Mouse (Mus musculus): ENCODE measurements around the gene Zxdc.
A peak's percentile ranks its signal among the peaks of the same experiment; 100 is the strongest.

Gene Zxdc

GRCm38 (mm10) chr6:90377708-90378107 lies 8.4 kb downstream of the Zxdc start:
- DNase-seq (ENCODE audit: low spot score) = no peak

- no peak for DNase-seq (ENCODE audit: low spot score)
Measured at GRCm38 (mm10) chr6:90381465-90381864, 12.2 kb downstream of the Zxdc start.

- no peak for DNase-seq (ENCODE audit: low spot score)
Measured at GRCm38 (mm10) chr6:90390629-90391028, 21.3 kb downstream of the Zxdc start.

- no peak for DNase-seq (ENCODE audit: low spot score)
Measured at GRCm38 (mm10) chr6:90393948-90394347, 24.7 kb downstream of the Zxdc start.

GRCm38 (mm10) chr6:90395751-90396150 lies 26.5 kb downstream of the Zxdc start:
- DNase-seq (ENCODE audit: low spot score) = no peak

GRCm38 (mm10) chr6:90397291-90397690 lies 28.0 kb downstream of the Zxdc start:
- DNase-seq (ENCODE audit: low spot score) = no peak

- DNase-seq (ENCODE audit: low spot score) = no peak
Measured at GRCm38 (mm10) chr6:90408632-90409031, 39.3 kb downstream of the Zxdc start.

GRCm38 (mm10) chr6:90410972-90411371 lies 41.7 kb downstream of the Zxdc start:
- DNase-seq (ENCODE audit: low spot score) = no peak

GRCm38 (mm10) chr6:90411926-90412325 lies 42.6 kb downstream of the Zxdc start:
- DNase-seq (ENCODE audit: low spot score) = no peak

GRCm38 (mm10) chr6:90422565-90422964 lies 53.3 kb downstream of the Zxdc start:
- peak; percentile 45 for DNase-seq (ENCODE audit: low spot score)

- DNase-seq (ENCODE audit: low spot score) = no peak
Measured at GRCm38 (mm10) chr6:90425361-90425760, 56.1 kb downstream of the Zxdc start.

- no peak for DNase-seq (ENCODE audit: low spot score)
Measured at GRCm38 (mm10) chr6:90426003-90426402, 56.7 kb downstream of the Zxdc start.

GRCm38 (mm10) chr6:90428380-90428974 lies 59.2 kb downstream of the Zxdc start, which contains the start of gene Cfap100:
Cfap100 (minus strand) TSS chr6:90428797.
- peak; percentile 31 for DNase-seq (ENCODE audit: low spot score)

GRCm38 (mm10) chr6:90429911-90430310 lies 60.6 kb downstream of the Zxdc start:
- no peak for DNase-seq (ENCODE audit: low spot score)

- DNase-seq (ENCODE audit: low spot score) = no peak
Measured at GRCm38 (mm10) chr6:90431487-90431886, 62.2 kb downstream of the Zxdc start.

GRCm38 (mm10) chr6:90434687-90435086 lies 65.4 kb downstream of the Zxdc start:
- DNase-seq (ENCODE audit: low spot score) = no peak

GRCm38 (mm10) chr6:90435195-90435618 lies 65.9 kb downstream of the Zxdc start:
- peak; percentile 59 for DNase-seq (ENCODE audit: low spot score)

GRCm38 (mm10) chr6:90436192-90436907 lies 67.1 kb downstream of the Zxdc start:
- DNase-seq (ENCODE audit: low spot score) = no peak

- DNase-seq (ENCODE audit: low spot score) = no peak
Measured at GRCm38 (mm10) chr6:90437041-90437440, 67.7 kb downstream of the Zxdc start.

- DNase-seq (ENCODE audit: low spot score) = no peak
Measured at GRCm38 (mm10) chr6:90446883-90447282, 77.6 kb downstream of the Zxdc start.

- DNase-seq (ENCODE audit: low spot score) = peak; percentile 63
Measured at GRCm38 (mm10) chr6:90450179-90450578, 80.9 kb downstream of the Zxdc start.

- DNase-seq (ENCODE audit: low spot score) = no peak
Measured at GRCm38 (mm10) chr6:90450697-90451096, 81.4 kb downstream of the Zxdc start.

- DNase-seq (ENCODE audit: low spot score) = no peak
Measured at GRCm38 (mm10) chr6:90451512-90451911, 82.2 kb downstream of the Zxdc start.

- no peak for DNase-seq (ENCODE audit: low spot score)
Measured at GRCm38 (mm10) chr6:90452603-90453002, 83.3 kb downstream of the Zxdc start.
